Mouse (Mus musculus): ENCODE results near the gene Tppp3.

DNA sequence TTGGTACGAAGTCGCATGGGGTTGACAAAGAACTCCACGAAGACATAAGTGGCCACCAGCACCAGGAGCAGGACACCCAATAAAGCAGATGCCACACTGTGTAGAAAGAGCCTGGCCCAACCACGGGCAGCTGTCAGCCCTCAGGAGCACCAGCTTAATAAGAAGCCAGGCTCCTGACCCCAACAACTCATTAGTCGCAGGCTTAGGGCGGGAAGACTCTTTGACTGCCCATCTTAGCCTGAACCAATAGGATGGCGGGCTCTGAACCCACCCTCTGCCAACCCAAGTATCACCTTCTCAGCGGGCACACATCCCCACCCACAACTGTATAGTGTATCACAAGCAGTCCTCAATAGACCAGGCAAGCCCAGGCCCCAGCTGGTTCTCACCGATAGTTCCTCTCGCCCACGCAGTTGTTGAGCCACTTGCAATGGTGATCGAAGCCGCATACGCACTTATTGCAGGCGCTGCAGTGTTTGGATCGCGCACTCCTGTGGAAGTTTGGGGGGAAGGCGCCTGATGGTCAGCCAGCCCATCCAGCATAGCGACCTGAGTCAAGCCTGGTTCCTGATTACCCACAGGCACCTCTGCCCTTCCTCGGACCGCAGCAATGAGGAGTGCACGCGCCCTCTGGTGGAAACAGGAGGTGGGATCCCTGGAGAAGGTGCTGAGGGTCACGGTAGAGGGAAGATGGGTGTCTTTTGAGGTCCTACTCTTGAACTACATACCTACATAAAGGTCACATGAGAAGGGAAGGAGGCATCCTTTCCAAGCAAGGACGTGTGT is 5.5 kb upstream of the Tppp3 start:
- TF ChIP-seq CTCF (IDR thresholded peaks at IDR 0.05; ENCODE audit: insufficient read depth, low read length) = peak; percentile 82
- no peak for TF ChIP-seq POLR2A (IDR thresholded peaks at IDR 0.05; ENCODE audit: borderline replicate concordance, extremely low read depth, low read depth, low read length)
